Mouse (Mus musculus): ENCODE results near the gene Slc25a42. TPM values are rescaled to one million over a fixed set of nuclear protein-coding genes. Genes with fewer than 3 reads are reported as not detected.

Slc25a42 gene
- polyA plus RNA-seq (2017; shearing (Covaris generic)): 8.4 TPM

GRCm38 (mm10) chr8:70212112-70213055 is at the start of gene Slc25a42:
TSS of gene Slc25a42 (minus strand) at chr8:70212305.

GRCm38 (mm10) chr8:70234080-70234780 is 22.1 kb upstream of the Slc25a42 start, which contains the start of the genes Sugp2 and Armc6:
TSS of gene Sugp2 (plus strand) at chr8:70234226.
TSS of gene Armc6 (minus strand) at chr8:70234466.

DNA sequence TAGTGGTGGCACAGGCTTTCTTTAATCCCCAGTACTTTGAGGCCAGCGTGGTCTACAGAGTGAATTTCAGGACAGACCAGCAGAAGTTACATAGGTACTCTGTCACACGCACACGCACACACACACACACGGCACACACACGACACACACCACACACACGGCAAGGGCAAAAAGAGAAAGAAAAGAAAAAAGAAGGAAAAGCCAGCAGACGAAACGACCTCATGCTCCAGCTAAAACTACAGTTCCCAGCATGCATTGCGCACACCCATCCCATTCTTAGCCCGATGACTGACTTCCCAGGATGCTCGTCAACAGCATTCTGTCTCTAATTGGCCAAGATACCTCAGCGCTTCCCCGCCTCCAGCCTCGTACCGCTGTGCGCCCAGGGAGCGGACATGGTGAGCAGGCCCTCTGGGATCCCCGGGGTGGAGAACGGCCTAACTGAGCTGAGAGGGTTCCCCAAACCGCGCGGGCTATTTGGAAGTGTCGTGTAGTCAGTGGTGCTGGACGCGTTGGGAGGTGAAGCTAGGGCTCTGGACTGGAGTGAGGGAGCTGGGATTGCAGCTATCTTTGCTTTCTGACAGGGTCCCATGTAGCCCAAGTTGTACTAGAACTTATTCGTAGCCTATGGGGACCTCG is 39.9 kb downstream of the Slc25a42 start, which contains the start of gene Tmem161a:
Tmem161a (plus strand) TSS at position 314 of the 639 bp plus-strand sequence.

GRCm38 (mm10) chr8:70139026-70139857 is 72.9 kb downstream of the Slc25a42 start, which contains the start of the genes Rfxank, Borcs8 and Mef2b:
TSS of gene Rfxank (minus strand) at chr8:70139154.
TSS of gene Borcs8 (plus strand) at chr8:70139499.
TSS of gene Mef2b (plus strand) at chr8:70139711.

Other genes starting within 250 kb of the Slc25a42 start
- gene Gatad2a, start 215.9 kb downstream of the Slc25a42 start, polyA plus RNA-seq (2017; shearing (Covaris generic)): 124 TPM
- 106 TPM for gene Mau2, start 169.6 kb downstream of the Slc25a42 start, polyA plus RNA-seq (2017; shearing (Covaris generic))
- gene Sugp1, start 169.5 kb downstream of the Slc25a42 start, polyA plus RNA-seq (2017; shearing (Covaris generic)): 44.5 TPM
- gene Tm6sf2, start 139.4 kb downstream of the Slc25a42 start, polyA plus RNA-seq (2017; shearing (Covaris generic)): not detected
- not detected for gene Hapln4, start 128.8 kb downstream of the Slc25a42 start, polyA plus RNA-seq (2017; shearing (Covaris generic))
- gene Ncan, start 91.4 kb downstream of the Slc25a42 start, polyA plus RNA-seq (2017; shearing (Covaris generic)): not detected
- gene Nr2c2ap, start 81.0 kb downstream of the Slc25a42 start, polyA plus RNA-seq (2017; shearing (Covaris generic)): 36.9 TPM
- 19.6 TPM for gene Rfxank, start 73.2 kb downstream of the Slc25a42 start, polyA plus RNA-seq (2017; shearing (Covaris generic))
- gene Borcs8, start 72.8 kb downstream of the Slc25a42 start, polyA plus RNA-seq (2017; shearing (Covaris generic)): 38.5 TPM
- 1.3 TPM for gene Mef2b, start 72.6 kb downstream of the Slc25a42 start, polyA plus RNA-seq (2017; shearing (Covaris generic))
- 39.6 TPM for gene Tmem161a, start 39.9 kb downstream of the Slc25a42 start, polyA plus RNA-seq (2017; shearing (Covaris generic))
- gene Sugp2, start 21.9 kb upstream of the Slc25a42 start, polyA plus RNA-seq (2017; shearing (Covaris generic)): 27.2 TPM
- 7.6 TPM for gene Armc6, start 22.2 kb upstream of the Slc25a42 start, polyA plus RNA-seq (2017; shearing (Covaris generic))
- gene Homer3, start 70.5 kb upstream of the Slc25a42 start, polyA plus RNA-seq (2017; shearing (Covaris generic)): 0.54 TPM
- gene Ddx49, start 90.2 kb upstream of the Slc25a42 start, polyA plus RNA-seq (2017; shearing (Covaris generic)): 46.0 TPM
- 214 TPM for gene Cope, start 90.2 kb upstream of the Slc25a42 start, polyA plus RNA-seq (2017; shearing (Covaris generic))
- gene Cers1, start 103.5 kb upstream of the Slc25a42 start, polyA plus RNA-seq (2017; shearing (Covaris generic)): not detected
- gene Gdf1, start 117.5 kb upstream of the Slc25a42 start, polyA plus RNA-seq (2017; shearing (Covaris generic)): 0.46 TPM
- 66.6 TPM for gene Upf1, start 141.0 kb upstream of the Slc25a42 start, polyA plus RNA-seq (2017; shearing (Covaris generic))
- gene Comp, start 161.3 kb upstream of the Slc25a42 start, polyA plus RNA-seq (2017; shearing (Covaris generic)): 1.2 TPM
- 11.2 TPM for gene Crtc1, start 227.3 kb upstream of the Slc25a42 start, polyA plus RNA-seq (2017; shearing (Covaris generic))

Data from effector memory CD4-positive, alpha-beta T cell, adult 5 months (primary cell).